Comparison of ENCODE assay signal across 10 mouse cellular contexts in genomic region chr11:6418751-6419150, GRCm38 (mm10). TPM values are rescaled to one million over a fixed set of nuclear protein-coding genes. Genes with fewer than 3 reads are reported as not detected.
DNase-seq lines count a peak whose midpoint lies in the region; ATAC-seq and TF ChIP-seq lines count a peak whose summit lies in the region.
"Had no signal": no experiment of that assay in that cellular context is flagged by ENCODE, and none has a peak within 500 bp of the region (broad histone marks: within the 10 kb centered on the region; RNA-seq: fewer than 3 reads in every experiment).

No protein-coding gene starts in this region.

- intact Hi-C loops in gastrocnemius, adult 2 months (cut with DNase I), result no loop called here
- intact Hi-C loops in gastrocnemius, postnatal 36 days (cut with DNase I), result no loop called here

- peak overlapping the region; percentile 94 for H3K4me2 ChIP-seq in lung, embryonic 14.5 days
- peak overlapping the region; percentile 22; the same call in 1 of the 2 replicates for H3K4me2 ChIP-seq in forebrain, embryonic 13.5 days
- H3K4me2 ChIP-seq in myocyte (ENCODE audit: low read depth), result peak overlapping the region; percentile 97

- no peaks in the 10 kb centered on the region for H3K9me3 ChIP-seq in lung, embryonic 14.5 days (ENCODE audit: low read depth, low read length)
- no peaks in the 10 kb centered on the region for H3K9me3 ChIP-seq in forebrain, embryonic 13.5 days (replicated peaks)

- no peak for TF ChIP-seq POLR2A in myocyte (IDR thresholded peaks at IDR 0.05; ENCODE audit: insufficient read length, low read depth)

- H3K36me3 ChIP-seq in lung, embryonic 14.5 days (ENCODE audit: insufficient read depth), result peaks cover 51% of the 10 kb centered on the region
- peaks cover 50% of the 10 kb centered on the region for H3K36me3 ChIP-seq in forebrain, embryonic 13.5 days (ENCODE audit: poor library complexity, severe bottlenecking)
- peaks cover 37% of the 10 kb centered on the region for H3K36me3 ChIP-seq in myocyte (ENCODE audit: control insufficient read depth, insufficient read depth)

- DNase-seq in gastrocnemius, adult 2 months, result no peak
- no peak for DNase-seq in gastrocnemius, postnatal 4 days (ENCODE audit: low spot score in 2 of 2)
- DNase-seq in lung, embryonic 14.5 days, result no peak
- no peak for DNase-seq in lung, postnatal 4 days
- DNase-seq in spleen, postnatal 36 days (ENCODE audit: low spot score in 2 of 2), result no peak
- no peak for DNase-seq in gastrocnemius, postnatal 36 days
- DNase-seq: cerebellum, postnatal 36 days; kidney, postnatal 25 days had no signal

- no peak overlapping the region for H3K27ac ChIP-seq in gastrocnemius, adult 2 months
- H3K27ac ChIP-seq in lung, embryonic 14.5 days (ENCODE audit: low read depth), result no peak overlapping the region
- no peak overlapping the region for H3K27ac ChIP-seq in forebrain, embryonic 13.5 days

- H3K4me1 ChIP-seq in lung, embryonic 14.5 days (ENCODE audit: insufficient read depth), result no peaks in the 10 kb centered on the region
- H3K4me1 ChIP-seq in forebrain, embryonic 13.5 days, result peaks cover 30% of the 10 kb centered on the region

- H3K27me3 ChIP-seq in lung, embryonic 14.5 days (ENCODE audit: insufficient read depth, low read length), result no peaks in the 10 kb centered on the region
- H3K27me3 ChIP-seq in forebrain, embryonic 13.5 days, result no peaks in the 10 kb centered on the region
- H3K27me3 ChIP-seq in myocyte (ENCODE audit: control insufficient read depth, insufficient read depth, insufficient read length), result no peaks in the 10 kb centered on the region

- TF ChIP-seq CTCF in gastrocnemius, adult 2 months (IDR thresholded peaks at IDR 0.05), result no peak
- no peak for TF ChIP-seq CTCF in lung, embryonic 14.5 days (IDR thresholded peaks at IDR 0.05; ENCODE audit: low read depth)

- H3K9ac ChIP-seq in lung, embryonic 14.5 days, result no peak overlapping the region
- 0 out of 2 replicates have a peak overlapping the region, but pooled peaks have one; percentile 21 for H3K9ac ChIP-seq in forebrain, embryonic 13.5 days

- no peak for ATAC-seq in lung, embryonic 14.5 days (ENCODE audit: insufficient read depth)
- no peak for ATAC-seq in forebrain, embryonic 13.5 days

- H3K79me2 ChIP-seq in myocyte (ENCODE audit: control insufficient read depth, insufficient read depth), result peaks cover 31% of the 10 kb centered on the region

- no peak overlapping the region for H3ac ChIP-seq in myocyte (ENCODE audit: control insufficient read depth, insufficient read length)

- WGBS in lung, embryonic 14.5 days, result 74% methylated on average over 5 of the region's 5 CpGs
- WGBS in forebrain, embryonic 13.5 days, result 86% methylated on average over 5 of the region's 5 CpGs

- peak overlapping the region; percentile 2; the same call in 1 of the 2 replicates for H3K4me3 ChIP-seq in gastrocnemius, adult 2 months
- peak overlapping the region; percentile 95; the same call in 1 of the 2 replicates for H3K4me3 ChIP-seq in lung, embryonic 14.5 days (ENCODE audit: low read depth, low read length)
- H3K4me3 ChIP-seq in forebrain, embryonic 13.5 days, result no peak overlapping the region
- peak overlapping the region; percentile 92 for H3K4me3 ChIP-seq in myocyte

TF ChIP-seq in myocyte, 11 proteins besides CTCF, POLR2A, EP300 and RAD21:
- TF ChIP-seq USF1 (IDR thresholded peaks at IDR 0.05; ENCODE audit: low read depth) (no peak), POLR2AphosphoS2 (IDR thresholded peaks at IDR 0.05; ENCODE audit: insufficient read length, low read depth) (no peak)

RNA-seq across cellular contexts. Expression of gene Ppia, which starts 3.5 kb away (rescaled TPM):
- 100 to 1,000 TPM; 205 to 209 TPM for total RNA-seq in gastrocnemius, adult 2 months (2021)
- 1,000 to 10,000 TPM; 1,218 to 1,228 TPM for total RNA-seq in gastrocnemius, postnatal 4 days (2021)
- polyA plus RNA-seq in lung, embryonic 14.5 days (2014; fragmentation: Nextera tagmentation; extraction: Ambion mirVana), result 6,177 and 6,257 TPM in 2 replicates
- 4,373 and 4,619 TPM in 2 replicates for polyA plus RNA-seq in forebrain, embryonic 13.5 days (2015; fragmentation: Nextera tagmentation; extraction: Ambion mirVana)
- polyA plus RNA-seq in myocyte (2012; fragmentation: generic; extraction: Trizol), result 3,065 TPM
- 100 to 1,000 TPM; 206 to 211 TPM for total RNA-seq in gastrocnemius, postnatal 36 days (2021)

RNA-seq across cellular contexts. Expression of gene H2afv, which starts 25.5 kb away (rescaled TPM):
- 10 to 100 TPM; 44.2 to 70.3 TPM for total RNA-seq in gastrocnemius, adult 2 months (2021)
- 10 to 100 TPM; 96.2 to 97.0 TPM for total RNA-seq in gastrocnemius, postnatal 4 days (2021)
- 562 and 581 TPM in 2 replicates for polyA plus RNA-seq in lung, embryonic 14.5 days (2014; fragmentation: Nextera tagmentation; extraction: Ambion mirVana)
- polyA plus RNA-seq in forebrain, embryonic 13.5 days (2015; fragmentation: Nextera tagmentation; extraction: Ambion mirVana), result 942 and 1,061 TPM in 2 replicates
- 175 TPM for polyA plus RNA-seq in myocyte (2012; fragmentation: generic; extraction: Trizol)
- total RNA-seq in gastrocnemius, postnatal 36 days (2021), result 10 to 100 TPM; 36.4 to 49.2 TPM

RNA-seq across cellular contexts. Expression of gene Zmiz2, which starts 29.9 kb away (rescaled TPM):
- total RNA-seq in gastrocnemius, adult 2 months (2021), result 10 to 100 TPM; 45.4 to 52.0 TPM
- total RNA-seq in gastrocnemius, postnatal 4 days (2021), result 10 to 100 TPM; 35.6 to 40.1 TPM
- 11.8 and 12.9 TPM in 2 replicates for polyA plus RNA-seq in lung, embryonic 14.5 days (2014; fragmentation: Nextera tagmentation; extraction: Ambion mirVana)
- 29.1 and 31.1 TPM in 2 replicates for polyA plus RNA-seq in forebrain, embryonic 13.5 days (2015; fragmentation: Nextera tagmentation; extraction: Ambion mirVana)
- 37.1 TPM for polyA plus RNA-seq in myocyte (2012; fragmentation: generic; extraction: Trizol)
- 10 to 100 TPM; 41.1 to 53.3 TPM for total RNA-seq in gastrocnemius, postnatal 36 days (2021)

RNA-seq across cellular contexts. Expression of gene Purb, which starts 57.0 kb away (rescaled TPM):
- 10 to 100 TPM; 19.9 to 23.5 TPM for total RNA-seq in gastrocnemius, adult 2 months (2021)
- total RNA-seq in gastrocnemius, postnatal 4 days (2021), result 10 to 100 TPM; 84.0 to 90.4 TPM
- 25.9 and 27.9 TPM in 2 replicates for polyA plus RNA-seq in lung, embryonic 14.5 days (2014; fragmentation: Nextera tagmentation; extraction: Ambion mirVana)
- 13.9 and 14.8 TPM in 2 replicates for polyA plus RNA-seq in forebrain, embryonic 13.5 days (2015; fragmentation: Nextera tagmentation; extraction: Ambion mirVana)
- 33.2 TPM for polyA plus RNA-seq in myocyte (2012; fragmentation: generic; extraction: Trizol)
- total RNA-seq in gastrocnemius, postnatal 36 days (2021), result 10 to 100 TPM; 19.7 to 20.7 TPM

Comparison
In these comparisons a context has a peak if more than half of its experiments do, and no peak if none do; other contexts are left out.
1. RNA of gene Ppia, which starts 3.5 kb away (total RNA-seq): 1,218 to 1,228 TPM in gastrocnemius, postnatal 4 days; 206 to 211 TPM in gastrocnemius, postnatal 36 days and 205 to 209 TPM in gastrocnemius, adult 2 months; every median in the first group is over 4 times any median in the second.
2. H3K4me2 ChIP-seq: peak in every context shown above with its lines; median percentile 97 in myocyte; 94 in lung, embryonic 14.5 days; 22 in forebrain, embryonic 13.5 days.